Mouse (Mus musculus): ENCODE measurements around the gene Xkr8. TPM values are rescaled to one million over a fixed set of nuclear protein-coding genes. Genes with fewer than 3 reads are reported as not detected.
"Not testable (repeated sequence)": the region's sequence is repeated elsewhere in the genome, so short reads cannot be mapped to it uniquely, and the experiment has no call there.

Xkr8 gene
- 3.4 and 4.9 TPM in 2 replicates for polyA plus RNA-seq (2016; fragmentation: Nextera tagmentation; extraction: Ambion mirVana)

- Histone ChIP-seq H3K4me3 (peak within 1 kb of the TSS; percentile 65), H3K36me3 (peaks cover 12% of the 10 kb centered on the region), H3K4me1 (replicated peaks) (peaks cover 24% of the 10 kb centered on the region), H3K9me3 (no peaks in the 10 kb centered on the region), H3K27me3 (ENCODE audit: insufficient read depth, poor library complexity, severe bottlenecking) (no peaks in the 10 kb centered on the region), H3K27ac (peak within 1 kb of the TSS; percentile 73)
- 3% methylated on average over 34 of the region's 34 CpGs for WGBS
- peak; percentile 89 for DNase-seq (ENCODE audit: low spot score)
These were observed at the start of gene Xkr8 for GRCm38 (mm10) chr4:132732148-132732684. TSS of gene Xkr8 (minus strand) at chr4:132732546.

- no peak for DNase-seq (ENCODE audit: low spot score)
- Histone ChIP-seq H3K27me3 (ENCODE audit: insufficient read depth, poor library complexity, severe bottlenecking) (no peaks in the 10 kb centered on the region), H3K9me3 (no peaks in the 10 kb centered on the region), H3K27ac (no peak overlapping the region), H3K36me3 (peaks cover 55% of the 10 kb centered on the region), H3K4me1 (replicated peaks) (0 out of 2 replicates have a peak, but pooled peaks cover 2% of the 10 kb centered on the region), H3K4me3 (no peak overlapping the region)
- WGBS = 93% methylated on average over 4 of the region's 4 CpGs
These were observed 47.9 kb upstream of the Xkr8 start for GRCm38 (mm10) chr4:132780288-132780687.

- no peaks in the 10 kb centered on the region for H3K9me3 ChIP-seq
- H3K36me3 ChIP-seq = peaks cover 71% of the 10 kb centered on the region
- 97% methylated on average over 6 of the region's 6 CpGs for WGBS
- H3K27ac ChIP-seq = no peak overlapping the region
- H3K4me1 ChIP-seq (replicated peaks) = no peaks in the 10 kb centered on the region
- DNase-seq (ENCODE audit: low spot score) = no peak
- H3K4me3 ChIP-seq = no peak overlapping the region
- no peaks in the 10 kb centered on the region for H3K27me3 ChIP-seq (ENCODE audit: insufficient read depth, poor library complexity, severe bottlenecking)
These were observed 46.3 kb upstream of the Xkr8 start for GRCm38 (mm10) chr4:132778562-132779201.

- Histone ChIP-seq H3K4me1 (replicated peaks) (no peaks in the 10 kb centered on the region), H3K27ac (no peak overlapping the region), H3K4me3 (no peak overlapping the region), H3K27me3 (ENCODE audit: insufficient read depth, poor library complexity, severe bottlenecking) (no peaks in the 10 kb centered on the region), H3K36me3 (peaks cover 90% of the 10 kb centered on the region), H3K9me3 (no peaks in the 10 kb centered on the region)
- DNase-seq (ENCODE audit: low spot score) = peak; percentile 50
- 84% methylated on average over 5 of the region's 5 CpGs for WGBS
These were observed 44.4 kb upstream of the Xkr8 start for GRCm38 (mm10) chr4:132776764-132777163.

DNA sequence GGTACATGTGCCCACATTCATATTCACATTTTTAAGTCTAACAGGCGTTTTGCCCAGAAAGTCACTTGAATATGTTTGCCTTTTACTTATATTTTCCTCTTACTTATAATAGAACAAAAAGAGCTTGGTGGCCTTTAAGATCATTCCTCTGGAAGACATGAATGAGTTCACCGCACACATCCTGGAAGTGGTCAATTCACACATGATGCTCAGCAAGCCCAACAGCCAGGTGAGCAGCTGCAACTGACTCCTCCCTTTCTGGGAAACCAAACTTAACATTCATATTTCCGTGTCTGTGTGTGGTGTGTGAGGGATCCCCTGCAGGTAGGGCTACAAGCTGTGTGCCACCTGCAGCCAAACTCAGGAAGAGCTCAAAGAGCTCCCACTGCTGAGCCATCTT is 42.6 kb upstream of the Xkr8 start:
- no peaks in the 10 kb centered on the region for H3K9me3 ChIP-seq
- H3K27me3 ChIP-seq (ENCODE audit: insufficient read depth, poor library complexity, severe bottlenecking) = no peaks in the 10 kb centered on the region
- no peaks in the 10 kb centered on the region for H3K4me1 ChIP-seq (replicated peaks)
- H3K36me3 ChIP-seq = peaks cover 99% of the 10 kb centered on the region
- DNase-seq (ENCODE audit: low spot score) = no peak
- 86% methylated on average over 3 of the region's 3 CpGs for WGBS
- H3K27ac ChIP-seq = no peak overlapping the region
- H3K4me3 ChIP-seq = no peak overlapping the region

DNA sequence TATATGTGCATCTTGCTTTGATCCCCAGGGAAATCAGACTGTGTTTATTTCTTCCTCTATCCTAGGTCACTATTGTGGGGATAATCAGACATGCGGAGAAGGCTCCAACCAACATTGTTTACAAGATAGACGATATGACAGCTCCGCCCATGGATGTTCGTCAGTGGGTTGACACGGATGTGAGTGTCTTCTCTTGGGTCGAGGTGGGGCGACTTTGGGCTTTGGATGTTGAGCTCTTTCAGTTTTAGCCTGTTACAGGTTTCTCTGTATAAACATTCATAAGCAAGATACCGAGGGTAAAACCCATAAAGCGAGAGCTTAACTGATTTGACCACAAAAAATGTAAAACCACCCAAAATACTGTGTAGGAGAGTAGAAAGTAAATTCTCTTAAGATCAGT is 39.4 kb upstream of the Xkr8 start:
- no peak for DNase-seq (ENCODE audit: low spot score)
- Histone ChIP-seq H3K4me3 (no peak overlapping the region), H3K27ac (no peak overlapping the region), H3K9me3 (no peaks in the 10 kb centered on the region), H3K36me3 (peaks cover 73% of the 10 kb centered on the region), H3K27me3 (ENCODE audit: insufficient read depth, poor library complexity, severe bottlenecking) (no peaks in the 10 kb centered on the region), H3K4me1 (replicated peaks) (peaks cover 12% of the 10 kb centered on the region)
- WGBS = 95% methylated on average over 9 of the region's 9 CpGs

GRCm38 (mm10) chr4:132767914-132768876 is 35.8 kb upstream of the Xkr8 start, which contains the start of gene Rpa2:
TSS of gene Rpa2 (plus strand) at chr4:132768332.
- no peaks in the 10 kb centered on the region for H3K27me3 ChIP-seq (ENCODE audit: insufficient read depth, poor library complexity, severe bottlenecking)
- WGBS = under 1% methylated on average over 70 of the region's 71 CpGs
- H3K4me1 ChIP-seq (replicated peaks) = peaks cover 12% of the 10 kb centered on the region
- peak within 1 kb of the TSS; percentile 91 for H3K27ac ChIP-seq
- H3K9me3 ChIP-seq = no peaks in the 10 kb centered on the region
- H3K36me3 ChIP-seq = peaks cover 37% of the 10 kb centered on the region
- DNase-seq (ENCODE audit: low spot score) = peak; percentile 99
- peak within 1 kb of the TSS; percentile 90 for H3K4me3 ChIP-seq

DNA sequence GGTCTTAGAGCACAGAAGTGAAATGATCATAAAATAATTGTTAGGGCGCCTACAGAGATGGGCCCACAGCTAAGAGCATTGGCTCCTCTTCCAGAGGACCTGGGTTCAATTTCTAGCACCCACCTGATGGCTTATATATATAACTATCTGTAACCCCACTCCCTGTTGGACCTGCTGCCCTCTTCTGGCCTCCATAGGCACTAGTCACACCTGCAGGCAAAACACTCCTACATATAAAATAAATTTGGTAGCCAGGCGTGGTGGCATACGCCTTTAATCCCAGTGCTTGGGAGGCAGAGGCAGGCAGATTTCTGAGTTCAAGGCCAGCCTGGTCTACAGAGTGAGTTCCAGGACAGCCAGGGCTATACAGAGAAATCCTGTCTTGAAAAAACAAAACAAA is 30.8 kb upstream of the Xkr8 start:
- WGBS = 84% methylated on average over 3 of the region's 3 CpGs
- H3K27ac ChIP-seq; H3K9me3 ChIP-seq; H3K4me1 ChIP-seq (replicated peaks); H3K27me3 ChIP-seq (ENCODE audit: insufficient read depth, poor library complexity, severe bottlenecking); H3K36me3 ChIP-seq; H3K4me3 ChIP-seq; DNase-seq (ENCODE audit: low spot score): not testable (repeated sequence)

DNA sequence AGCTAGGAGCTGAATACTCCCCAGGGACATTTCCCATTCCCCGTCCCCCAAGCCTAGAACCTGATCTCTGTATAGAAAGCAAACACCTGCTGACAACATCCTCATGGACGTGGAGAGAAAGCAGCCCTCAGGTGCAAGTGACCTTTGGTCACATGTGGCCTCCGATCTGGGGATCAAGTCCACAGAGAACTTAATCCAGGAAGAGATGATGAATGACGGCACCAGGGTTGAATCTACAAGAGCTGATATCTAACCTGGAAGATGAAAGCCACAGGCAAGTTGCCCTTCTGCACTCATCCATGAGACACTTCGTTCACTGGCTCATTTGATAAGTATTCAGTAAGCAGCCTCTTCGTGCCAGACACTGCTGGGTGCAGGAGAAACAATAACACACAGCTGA is 30.3 kb upstream of the Xkr8 start:
- H3K9me3 ChIP-seq = no peaks in the 10 kb centered on the region
- no peak for DNase-seq (ENCODE audit: low spot score)
- WGBS = 83% methylated on average over 6 of the region's 6 CpGs
- no peak overlapping the region for H3K4me3 ChIP-seq
- H3K27me3 ChIP-seq (ENCODE audit: insufficient read depth, poor library complexity, severe bottlenecking) = peaks cover 9% of the 10 kb centered on the region
- H3K36me3 ChIP-seq = no peaks in the 10 kb centered on the region
- no peak overlapping the region for H3K27ac ChIP-seq
- H3K4me1 ChIP-seq (replicated peaks) = no peaks in the 10 kb centered on the region

- Histone ChIP-seq H3K9me3 (no peaks in the 10 kb centered on the region), H3K27ac (no peak overlapping the region), H3K27me3 (ENCODE audit: insufficient read depth, poor library complexity, severe bottlenecking) (peaks cover 32% of the 10 kb centered on the region), H3K4me1 (replicated peaks) (peaks cover 13% of the 10 kb centered on the region), H3K36me3 (no peaks in the 10 kb centered on the region), H3K4me3 (no peak overlapping the region)
- DNase-seq (ENCODE audit: low spot score) = no peak
- WGBS = 75% methylated on average over 3 of the region's 3 CpGs
These were observed 27.9 kb upstream of the Xkr8 start for GRCm38 (mm10) chr4:132760296-132760695.

DNA sequence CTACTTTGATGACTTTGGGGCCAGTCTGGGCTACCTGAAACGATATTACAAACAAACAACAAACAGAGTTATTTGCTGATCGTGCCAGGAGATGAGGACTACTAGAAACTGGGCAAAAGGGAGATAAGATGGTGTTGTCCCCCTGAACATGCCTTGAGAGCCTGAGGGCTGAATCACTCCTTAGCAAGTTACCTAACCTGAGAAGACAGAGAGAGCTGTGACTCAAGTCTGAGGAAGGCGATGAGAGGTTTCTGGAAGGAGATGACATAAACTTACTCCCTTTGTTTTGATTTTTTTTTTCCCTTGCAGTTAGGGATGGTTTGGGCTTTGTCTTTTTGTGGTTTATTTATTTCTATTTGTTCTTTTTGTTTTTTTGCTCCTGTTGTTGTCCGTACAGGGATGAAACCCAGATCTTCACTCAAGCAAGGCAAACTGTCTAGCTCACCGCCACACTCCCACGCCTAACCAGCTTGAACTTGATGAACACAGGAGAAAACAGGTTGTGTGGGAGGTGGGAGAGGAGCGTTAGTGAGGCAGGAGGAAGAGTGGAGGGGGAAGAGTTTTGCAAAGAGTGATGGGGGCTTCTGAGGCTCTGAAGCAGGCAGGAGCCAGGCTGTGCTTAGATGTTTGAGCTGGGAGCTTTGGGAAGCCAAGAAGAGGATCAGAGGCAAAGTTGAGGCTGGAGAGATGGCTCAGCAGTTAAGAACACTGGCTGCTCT is 25.4 kb upstream of the Xkr8 start:
- no peak for DNase-seq (ENCODE audit: low spot score)
- Histone ChIP-seq H3K27ac (no peak overlapping the region), H3K27me3 (ENCODE audit: insufficient read depth, poor library complexity, severe bottlenecking) (peaks cover 32% of the 10 kb centered on the region), H3K4me3 (no peak overlapping the region), H3K4me1 (replicated peaks) (peaks cover 13% of the 10 kb centered on the region), H3K9me3 (no peaks in the 10 kb centered on the region), H3K36me3 (no peaks in the 10 kb centered on the region)
- WGBS = 88% methylated on average over 7 of the region's 7 CpGs

- H3K36me3 ChIP-seq = no peaks in the 10 kb centered on the region
- no peaks in the 10 kb centered on the region for H3K9me3 ChIP-seq
- H3K4me3 ChIP-seq = peak within 1 kb of the TSS; percentile 55
- H3K27me3 ChIP-seq (ENCODE audit: insufficient read depth, poor library complexity, severe bottlenecking) = peaks cover 32% of the 10 kb centered on the region
- peaks cover 17% of the 10 kb centered on the region for H3K4me1 ChIP-seq (replicated peaks)
- DNase-seq (ENCODE audit: low spot score) = peak; percentile 81
- 2% methylated on average over 22 of the region's 22 CpGs for WGBS
- peak within 1 kb of the TSS; percentile 79 for H3K27ac ChIP-seq
These were observed 24.6 kb upstream of the Xkr8 start, which contains the start of gene Smpdl3b for GRCm38 (mm10) chr4:132756974-132757373. TSS of gene Smpdl3b (minus strand) at chr4:132757252.

Data from hindbrain, embryonic 10.5 days (tissue).